Mouse (Mus musculus) cerebellum, adult 9-10 months (tissue): ENCODE results near the gene Armh4.
"Not testable (repeated sequence)": the region's sequence is repeated elsewhere in the genome, so short reads cannot be mapped to it uniquely, and the experiment has no call there.

Experiments
- DNase-seq: peaks from one replicate; pipeline ENCODE4 v3.0.0; 2022

Gene Armh4

DNA sequence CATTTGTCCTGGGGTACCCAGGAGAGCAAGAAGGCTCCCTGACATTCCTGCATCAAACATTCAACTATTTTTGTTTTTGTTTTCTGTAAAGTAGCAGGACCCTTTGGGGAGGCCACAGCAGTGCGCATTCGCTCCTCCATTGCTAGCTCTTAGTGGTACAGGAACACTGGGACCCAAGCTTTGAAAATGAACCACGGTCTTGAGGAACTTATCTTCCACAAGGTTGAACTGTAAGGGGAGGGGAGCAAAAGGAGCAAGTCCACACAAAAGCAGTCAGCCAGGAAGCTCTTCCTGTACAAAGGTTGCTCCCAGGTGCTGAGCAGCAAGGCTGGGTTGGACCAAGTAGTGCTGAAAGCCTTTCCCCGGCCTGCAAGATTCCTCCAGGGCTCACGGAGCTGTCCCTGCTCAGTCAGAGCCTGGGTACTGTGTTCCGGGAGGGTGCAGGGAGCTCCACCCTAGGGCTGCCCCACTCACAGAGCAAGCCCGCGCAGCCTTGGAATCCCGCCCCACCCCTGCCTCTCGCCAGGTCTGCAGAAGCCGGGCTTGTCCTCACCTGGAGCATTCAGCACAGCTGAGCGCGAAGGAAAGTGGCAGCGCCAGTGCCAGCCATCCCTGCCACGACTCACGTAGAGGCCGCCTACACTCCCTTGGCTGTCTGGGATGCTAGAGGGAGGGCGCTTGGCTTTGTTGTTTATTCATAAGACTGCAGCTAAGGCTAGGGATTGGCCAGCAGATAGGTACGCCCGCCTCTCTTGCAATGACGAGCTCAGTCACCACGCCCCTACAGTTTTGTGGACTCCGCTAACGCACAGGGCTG, at the start of gene Armh4:
TSS of gene Armh4 (minus strand) at position 669 of the 817 bp plus-strand sequence.
- DNase-seq: peak; percentile 97

DNA sequence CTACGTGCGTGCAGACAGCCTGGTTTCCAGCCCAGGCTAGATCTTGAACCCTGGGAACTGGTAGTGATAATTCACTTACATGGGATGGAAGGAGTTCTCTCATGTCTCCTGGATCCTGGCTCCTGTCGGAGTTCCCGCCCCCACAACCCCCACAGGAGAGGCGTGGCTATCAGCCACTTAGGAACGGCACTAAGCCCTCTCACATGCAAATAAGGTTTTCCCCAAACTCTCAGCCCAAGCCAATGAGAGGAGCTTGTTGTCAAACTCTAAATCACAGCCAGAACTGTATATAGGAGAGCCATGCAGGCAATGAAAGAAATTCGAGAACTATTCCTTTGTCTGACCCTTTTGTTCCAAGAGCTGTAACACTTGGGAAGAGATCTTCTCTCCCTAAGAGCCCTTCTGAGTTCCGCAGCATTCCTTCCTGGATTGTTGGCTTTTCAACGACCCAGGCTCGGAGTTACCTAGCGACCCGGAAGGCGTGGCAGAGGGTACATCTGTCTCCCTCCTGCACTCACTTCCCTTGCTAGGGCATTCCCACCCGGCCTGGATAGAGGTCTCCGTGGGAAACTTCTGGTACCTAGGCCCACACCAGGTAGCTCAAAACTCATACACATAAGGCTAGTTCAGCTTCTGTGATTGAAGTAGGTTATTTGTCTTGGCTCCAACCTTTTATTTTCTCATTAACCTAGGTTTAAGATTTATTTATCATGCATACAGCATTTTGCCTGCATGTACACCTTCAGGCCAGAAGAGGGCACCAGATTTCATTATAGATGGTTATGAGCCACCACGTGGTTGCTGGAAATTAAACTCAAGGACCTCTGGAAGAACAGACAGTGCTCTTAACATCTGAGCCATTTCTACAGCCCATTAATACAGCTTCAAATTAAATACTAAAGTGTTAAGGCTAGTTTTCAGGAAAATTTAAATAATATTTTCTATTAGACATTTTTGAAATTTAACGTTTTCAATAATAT, 46.3 kb upstream of the Armh4 start:
- DNase-seq: no peak

GRCm38 (mm10) chr14:49819721-49820440, 36.7 kb upstream of the Armh4 start:
- not testable (repeated sequence) for DNase-seq

DNA sequence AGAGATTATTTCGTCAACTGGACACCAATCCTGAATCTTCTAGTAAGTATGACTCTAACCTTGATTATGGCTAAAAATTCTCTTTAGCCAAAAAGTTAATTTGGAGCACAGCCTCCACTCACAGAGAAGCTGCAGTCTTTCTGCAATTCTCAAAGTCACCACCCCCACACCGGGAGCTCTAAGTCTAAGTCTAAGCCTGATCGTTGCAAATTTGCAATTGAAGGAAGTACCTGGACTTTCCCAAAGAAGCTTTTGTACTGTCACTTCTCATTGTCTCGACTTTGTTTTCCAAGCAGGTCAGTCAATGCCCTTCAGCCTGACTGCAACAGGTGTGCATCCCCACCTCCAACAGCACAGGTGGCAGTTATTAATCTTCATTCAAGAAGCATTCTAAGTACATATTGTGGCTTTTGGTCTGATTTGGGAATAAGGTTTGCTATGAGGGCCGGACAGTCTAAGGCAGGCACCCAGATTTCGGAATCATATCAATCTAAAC, 35.6 kb upstream of the Armh4 start:
- not testable (repeated sequence) for DNase-seq

DNA sequence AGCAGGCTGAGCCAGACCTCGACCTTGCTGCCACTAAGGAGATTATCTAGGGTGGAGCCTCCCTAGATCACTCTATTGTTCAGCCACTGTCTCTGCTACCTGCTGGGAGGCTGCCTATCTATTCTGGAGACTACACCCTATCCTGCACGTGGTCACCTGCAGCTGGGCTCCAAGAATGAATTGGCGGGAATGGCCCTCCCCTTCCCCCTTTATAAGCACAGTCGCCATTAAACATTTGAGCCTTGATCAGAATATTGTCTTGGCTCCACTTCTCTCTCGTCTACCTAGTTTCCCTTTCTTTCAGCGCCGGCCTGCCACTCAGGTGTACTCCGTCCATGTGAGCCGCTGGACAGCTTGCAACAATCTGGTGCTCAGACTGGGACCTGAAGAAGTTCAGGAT, 29.8 kb upstream of the Armh4 start:
- not testable (repeated sequence) for DNase-seq

DNA sequence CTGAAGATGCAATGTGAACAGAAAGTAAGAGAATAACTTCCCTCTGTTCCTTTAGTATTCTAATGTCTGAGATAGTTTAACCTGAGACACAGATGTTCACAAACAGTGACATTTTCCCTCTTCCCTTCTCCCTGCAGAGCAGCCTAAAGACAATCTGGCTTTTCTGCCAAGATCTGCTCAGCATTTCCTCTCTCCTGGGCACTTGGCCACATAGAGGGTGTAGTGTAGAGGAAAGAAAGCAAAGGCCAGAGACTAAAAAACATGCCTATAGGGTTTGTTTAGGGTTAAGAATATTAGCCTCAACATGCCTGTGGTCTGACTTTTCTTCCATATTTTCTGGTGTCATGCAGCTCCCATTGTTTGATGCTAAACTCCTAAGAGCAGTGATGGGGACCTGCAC, 21.9 kb upstream of the Armh4 start:
- peak; percentile 85 for DNase-seq

DNA sequence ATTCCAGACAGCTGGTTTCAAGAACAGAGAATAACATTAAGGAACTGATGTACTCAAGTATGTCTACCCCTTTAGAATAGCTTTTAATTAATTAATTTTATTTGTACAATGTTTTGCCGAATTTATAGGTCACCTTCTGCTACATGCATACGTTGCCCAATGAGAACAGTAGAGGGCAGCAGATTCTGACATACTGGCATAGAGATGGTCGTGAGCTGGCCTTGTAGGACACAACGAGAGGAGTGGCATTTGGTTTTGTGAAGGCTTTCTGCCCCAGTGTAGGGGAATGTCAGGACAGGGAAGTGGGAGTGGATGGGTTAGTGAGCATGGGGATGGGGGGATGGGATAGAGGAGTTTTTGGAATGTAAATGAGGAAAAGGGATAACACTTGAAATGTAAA, 18.3 kb upstream of the Armh4 start:
- DNase-seq: peak; percentile 90

- DNase-seq: no peak
Measured at GRCm38 (mm10) chr14:49793948-49794347, 10.8 kb upstream of the Armh4 start.

DNA sequence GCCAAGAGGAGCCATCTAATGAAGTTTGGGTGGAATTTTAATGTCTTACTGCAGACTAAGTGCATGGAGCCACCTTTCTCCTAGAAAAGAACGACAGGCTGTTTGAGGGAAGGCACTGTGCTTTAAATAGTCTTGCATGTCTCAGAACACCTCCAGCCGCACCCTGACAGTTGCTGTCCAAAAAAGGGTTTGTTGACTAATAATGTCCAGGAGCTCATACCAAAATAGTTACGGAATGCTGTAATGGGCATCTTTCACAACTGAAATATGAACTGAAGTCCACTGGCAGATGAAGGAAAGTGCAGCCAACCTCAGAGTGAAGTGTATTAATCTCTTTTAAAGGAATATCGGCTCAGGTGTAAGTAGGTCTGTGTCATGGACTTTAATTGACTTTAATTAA, 7.4 kb upstream of the Armh4 start:
- DNase-seq: no peak

GRCm38 (mm10) chr14:49785793-49786192, 2.6 kb upstream of the Armh4 start:
- DNase-seq: peak; percentile 89

- DNase-seq: peak; percentile 62
Measured at GRCm38 (mm10) chr14:49783866-49784265, 683 bp upstream of the Armh4 start.

GRCm38 (mm10) chr14:49780416-49780815, 2.8 kb downstream of the Armh4 start:
- DNase-seq: peak; percentile 65

- peak; percentile 88 for DNase-seq
Measured at GRCm38 (mm10) chr14:49777539-49777938, 5.6 kb downstream of the Armh4 start.

DNA sequence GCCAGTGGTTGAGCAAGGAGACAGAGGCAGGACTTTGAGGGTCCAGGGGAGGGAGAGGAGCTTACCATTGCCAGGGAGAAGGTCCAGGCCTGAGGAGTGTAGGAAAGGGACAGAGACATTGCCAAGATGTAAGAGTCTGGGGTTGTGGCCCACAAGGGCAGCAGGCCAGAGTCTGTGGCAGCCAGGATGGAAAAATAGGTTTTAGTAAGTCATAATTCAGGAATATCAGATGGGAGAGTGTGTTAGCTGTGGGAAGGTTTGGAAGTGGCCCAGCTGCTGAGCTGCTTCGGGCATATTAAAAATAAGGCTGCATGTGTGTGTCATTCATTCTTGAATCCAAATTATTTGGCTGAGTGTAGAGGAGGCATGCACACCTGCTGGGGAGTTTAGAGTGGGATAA, 11.4 kb downstream of the Armh4 start:
- peak; percentile 82 for DNase-seq

DNA sequence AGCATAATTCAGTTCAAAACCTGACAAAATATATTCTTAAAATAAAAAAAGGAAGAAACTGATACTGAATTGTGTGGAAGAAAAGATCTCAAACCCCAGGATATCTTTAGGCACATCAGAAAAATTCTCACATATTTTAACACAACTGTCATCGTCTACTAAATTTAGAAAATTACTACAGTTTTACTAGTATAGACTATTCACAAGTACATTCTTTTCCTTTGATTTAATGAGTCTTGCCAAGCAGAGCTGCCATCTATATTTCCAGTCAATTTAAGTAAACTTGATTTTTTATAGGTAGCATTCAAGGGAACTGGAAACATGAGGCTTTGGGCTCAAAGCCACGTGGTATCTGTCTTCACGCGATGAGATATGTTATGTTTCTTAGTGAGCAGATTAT, 16.6 kb downstream of the Armh4 start:
- DNase-seq: no peak

DNA sequence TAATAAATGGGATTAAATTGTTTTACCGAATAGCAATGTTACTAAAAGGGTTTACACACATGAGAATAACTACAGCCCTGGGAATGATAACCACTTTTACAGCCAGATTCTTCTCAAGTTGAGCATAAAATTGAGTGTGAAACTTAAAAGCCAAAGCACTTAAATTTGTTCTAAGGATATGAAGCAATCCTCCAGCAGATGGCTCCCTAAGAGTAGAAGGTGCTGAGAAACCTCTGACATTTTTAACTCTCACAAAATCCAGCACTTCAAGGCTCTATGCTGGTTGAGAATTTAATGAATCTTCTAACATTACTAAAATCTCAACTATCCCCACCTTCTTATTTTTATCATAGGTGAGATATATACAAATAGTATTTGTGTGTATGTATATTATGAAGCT, 27.3 kb downstream of the Armh4 start:
- peak; percentile 53 for DNase-seq

DNA sequence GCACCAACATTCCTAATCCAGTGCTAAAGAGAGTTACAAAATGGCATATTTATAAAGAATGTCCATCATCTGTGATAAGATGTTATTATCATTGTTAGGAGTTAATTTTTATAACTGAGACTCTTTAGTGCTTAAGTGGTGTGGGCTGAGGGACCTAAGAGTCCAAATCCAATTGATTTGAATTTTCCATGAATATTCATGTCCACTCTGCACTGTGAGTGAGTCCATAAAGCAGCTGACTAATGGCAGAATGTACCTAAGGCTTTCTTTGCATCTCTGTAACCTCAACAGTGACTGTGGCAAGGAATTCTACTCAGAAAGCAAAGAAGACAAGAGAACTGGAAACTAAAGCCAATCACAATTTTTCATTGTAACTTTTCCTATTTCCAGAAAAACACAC, 30.6 kb downstream of the Armh4 start:
- DNase-seq: no peak

- DNase-seq: no peak
Measured at GRCm38 (mm10) chr14:49745874-49746273, 37.3 kb downstream of the Armh4 start.

DNA sequence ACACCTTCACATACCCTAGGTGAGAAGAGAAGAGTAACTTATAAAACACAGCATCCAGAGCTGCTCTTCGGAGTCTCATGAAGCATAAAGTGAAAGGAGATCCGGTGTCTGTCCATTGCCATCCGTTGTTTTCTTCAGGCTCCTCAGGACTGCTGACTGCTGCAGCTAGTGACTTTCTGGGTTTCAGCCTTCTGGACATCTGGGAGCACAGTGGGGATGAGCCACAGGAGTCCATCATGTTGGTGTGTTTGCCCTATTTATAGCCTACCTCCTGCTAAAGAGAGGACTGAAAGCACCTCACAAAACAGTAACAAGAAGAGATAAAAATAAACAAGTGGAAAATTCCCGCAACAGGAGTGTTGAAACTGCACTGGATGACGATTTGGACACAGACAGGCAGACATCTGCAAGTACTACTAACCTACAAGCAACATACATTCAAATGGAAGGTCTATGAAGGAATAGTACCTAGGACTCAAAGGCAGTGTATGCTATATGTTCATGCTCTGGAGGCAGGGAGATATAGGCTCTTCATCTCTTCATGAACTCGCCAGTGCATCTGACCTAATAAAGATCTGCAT, 39.1 kb downstream of the Armh4 start:
- DNase-seq: peak; percentile 95

DNA sequence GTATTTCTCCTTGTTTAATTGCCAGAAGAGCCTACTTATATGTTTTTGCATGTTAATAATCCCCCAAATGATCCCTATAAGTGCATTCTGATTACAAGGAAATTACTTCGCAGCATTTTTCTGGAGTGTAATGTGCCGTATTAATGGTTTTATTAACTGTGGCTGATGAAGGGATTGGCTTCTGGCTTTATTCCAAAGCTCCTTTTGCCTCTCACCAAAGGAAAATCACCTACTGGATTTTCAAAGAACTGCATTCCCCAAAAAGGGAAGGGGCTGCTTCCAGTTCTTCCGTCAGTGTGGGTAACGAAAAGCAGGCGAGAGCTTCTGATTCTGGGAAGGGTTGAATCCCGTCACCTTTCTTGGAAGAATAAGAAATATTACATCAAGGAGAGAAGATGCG, 43.9 kb downstream of the Armh4 start:
- DNase-seq: peak; percentile 52

DNA sequence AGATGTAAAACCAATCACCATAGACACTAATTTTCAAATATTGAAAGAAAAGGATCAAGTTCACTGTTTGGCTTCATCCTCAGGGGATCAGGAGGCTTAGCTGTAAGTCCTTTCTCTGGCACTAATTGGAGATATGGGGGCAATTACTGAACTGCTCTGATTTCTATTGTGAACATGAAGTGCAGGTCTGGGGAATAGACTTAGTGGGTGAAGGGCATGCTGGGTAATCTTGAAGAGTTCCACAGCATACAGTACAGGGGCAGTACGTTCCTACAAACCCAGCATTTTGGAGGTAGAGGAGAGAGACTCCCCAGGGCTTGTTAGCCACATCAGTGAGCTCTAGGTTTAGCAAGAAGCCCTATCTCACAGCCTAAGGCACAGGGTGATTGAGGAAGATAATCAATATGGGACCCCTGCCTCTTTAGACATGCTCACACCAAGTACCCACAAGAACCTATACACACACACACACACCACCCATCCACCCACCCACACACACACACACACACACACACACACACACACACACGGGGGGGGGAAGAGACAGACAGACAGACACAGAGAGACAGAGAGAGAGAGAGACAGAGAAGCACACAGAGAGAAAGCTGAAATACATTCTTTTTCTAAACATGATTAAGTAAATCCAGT, 44.6 kb downstream of the Armh4 start:
- DNase-seq: no peak

GRCm38 (mm10) chr14:49733950-49734349, 49.2 kb downstream of the Armh4 start:
- peak; percentile 73 for DNase-seq
